Mouse (Mus musculus): ENCODE data around the gene Tlr7. TPM values are rescaled to one million over a fixed set of nuclear protein-coding genes. Genes with fewer than 3 reads are reported as not detected.

Gene Tlr7
- total RNA-seq, 2 experiments from 2014 or later = 2.8 to 4.0 TPM

- Histone ChIP-seq H3K27ac (no peak within 1 kb of the TSS), H3K4me3 (no peak within 1 kb of the TSS)
- intact Hi-C loops (cut with DNase I) = no loop called here
- no peak for DNase-seq (ENCODE audit: extremely low spot score in 1 of 2, low spot score in 2 of 2)
- no peak for TF ChIP-seq CTCF (IDR thresholded peaks at IDR 0.05)
Observed at GRCm38 (mm10) chrX:167264086-167264485, 66.3 kb downstream of the Tlr7 start, which contains the start of gene Tlr8. Gene Tlr8, minus strand, starts transcription at chrX:167264329.

DNA sequence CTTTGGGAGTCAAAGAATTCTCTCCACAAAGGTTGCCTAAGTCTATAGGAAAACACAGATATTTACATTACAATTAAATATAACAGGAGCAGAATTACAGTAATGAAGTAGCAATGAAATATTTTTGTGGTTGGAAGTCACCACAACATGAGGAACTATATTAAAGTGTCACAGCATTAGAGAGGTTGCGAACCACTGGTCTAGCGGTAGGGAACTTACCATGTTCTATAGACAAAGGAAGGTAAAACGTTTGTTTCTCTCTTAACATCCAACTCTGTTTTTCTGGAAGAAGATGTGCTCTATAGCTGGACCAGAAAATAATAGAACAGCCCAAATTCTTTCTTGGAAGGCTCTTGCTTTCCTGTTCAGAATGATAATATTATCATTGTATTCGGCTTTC, 66.8 kb downstream of the Tlr7 start:
- H3K27ac ChIP-seq = no peak overlapping the region
- no peak for DNase-seq (ENCODE audit: extremely low spot score in 1 of 2, low spot score in 2 of 2)
- TF ChIP-seq CTCF (IDR thresholded peaks at IDR 0.05) = no peak
- no peak overlapping the region for H3K4me3 ChIP-seq
- intact Hi-C loops (cut with DNase I) = no loop called here

Other genes with a start within 250 kb of the Tlr7 start
- gene Tmsb4x, start 121.2 kb downstream of the Tlr7 start, total RNA-seq (2021) = 100 to 1,000 TPM; 851 to 933 TPM
- gene Tlr8, start 66.2 kb downstream of the Tlr7 start, total RNA-seq (2021) = under 1 TPM; 0.14 to 0.16 TPM
- gene Prps2, start 52.2 kb upstream of the Tlr7 start, total RNA-seq (2021) = 10 to 100 TPM; 23.3 to 28.9 TPM

Measured in left cerebral cortex, adult 2 months (tissue).